Mouse (Mus musculus): ENCODE data around the gene Nsun7. TPM values are rescaled to one million over a fixed set of nuclear protein-coding genes. Genes with fewer than 3 reads are reported as not detected.

Nsun7 gene
- polyA plus RNA-seq, 1 experiment from 2014 or later: 1.1 TPM

DNA sequence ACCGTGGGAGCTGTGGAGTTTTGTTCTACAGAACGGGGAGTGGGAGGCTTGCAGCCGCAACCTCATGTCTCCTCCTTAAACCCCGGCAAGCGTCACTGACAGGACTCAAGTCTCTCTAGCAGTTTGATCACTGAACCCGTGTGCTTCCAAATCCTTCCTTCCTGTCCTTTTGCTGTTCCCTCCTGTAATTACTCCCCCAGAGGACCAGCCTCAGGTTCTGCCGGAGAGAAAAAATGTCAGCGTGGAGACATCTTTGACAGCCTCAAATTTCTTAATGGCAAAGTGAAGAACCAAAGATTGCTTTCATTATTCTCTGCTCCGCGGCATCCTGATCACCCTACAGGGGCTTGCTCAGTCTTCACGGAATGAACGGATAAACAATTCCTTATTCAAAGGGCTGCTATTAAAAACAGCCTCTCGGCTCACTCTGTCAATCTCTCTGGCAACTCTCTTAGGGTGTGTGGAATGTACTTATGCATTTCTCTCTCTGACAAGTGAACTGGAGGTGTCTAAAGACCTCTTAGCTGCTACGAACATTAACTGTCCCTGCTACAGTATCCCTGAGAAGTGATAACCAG lies 60.2 kb downstream of the Nsun7 start:
- 0 out of 2 replicates have a peak, but pooled peaks cover 9% of the 10 kb centered on the region for H3K4me1 ChIP-seq
- no peak for ATAC-seq (ENCODE audit: low FRiP score, low read depth)
- 66% methylated on average over 14 of the region's 14 CpGs for WGBS
- no peaks in the 10 kb centered on the region for H3K36me3 ChIP-seq
- no peak overlapping the region for H3K9ac ChIP-seq
- H3K9me3 ChIP-seq: no peaks in the 10 kb centered on the region
- H3K27ac ChIP-seq: no peak overlapping the region; the same call in 1 of the 2 replicates
- no peak overlapping the region for H3K4me3 ChIP-seq
- no peak overlapping the region for H3K4me2 ChIP-seq (replicated peaks)
- H3K27me3 ChIP-seq: no peaks in the 10 kb centered on the region

DNA sequence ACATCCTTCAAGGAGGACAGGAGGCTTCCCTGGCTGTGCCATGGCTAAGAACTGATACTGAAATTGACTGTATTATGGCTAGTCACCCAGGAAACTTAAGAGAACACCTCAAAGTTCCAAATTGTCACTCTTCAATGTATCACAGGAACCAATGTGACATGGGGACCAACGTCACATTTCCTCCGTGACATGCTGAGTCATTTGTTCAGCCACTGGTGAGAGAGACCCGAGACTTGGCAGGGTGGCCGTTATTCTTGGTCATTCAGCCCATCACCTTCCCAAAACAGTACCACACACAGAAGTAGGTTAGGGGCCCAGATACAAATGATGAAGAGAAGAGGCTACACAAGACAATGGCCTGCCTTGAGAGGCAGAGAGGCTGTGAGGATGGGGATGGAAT lies 63.4 kb downstream of the Nsun7 start:
- H3K9me3 ChIP-seq: no peaks in the 10 kb centered on the region; the same call in 1 of the 2 replicates
- H3K27ac ChIP-seq: no peak overlapping the region
- H3K9ac ChIP-seq: no peak overlapping the region
- 88% methylated on average over 4 of the region's 4 CpGs for WGBS
- no peak overlapping the region for H3K4me3 ChIP-seq
- no peak overlapping the region for H3K4me2 ChIP-seq (replicated peaks)
- H3K4me1 ChIP-seq: 0 out of 2 replicates have a peak, but pooled peaks cover 9% of the 10 kb centered on the region
- peaks cover 13% of the 10 kb centered on the region; the same call in 1 of the 2 replicates for H3K36me3 ChIP-seq
- no peaks in the 10 kb centered on the region for H3K27me3 ChIP-seq
- ATAC-seq (ENCODE audit: low FRiP score, low read depth): no peak

DNA sequence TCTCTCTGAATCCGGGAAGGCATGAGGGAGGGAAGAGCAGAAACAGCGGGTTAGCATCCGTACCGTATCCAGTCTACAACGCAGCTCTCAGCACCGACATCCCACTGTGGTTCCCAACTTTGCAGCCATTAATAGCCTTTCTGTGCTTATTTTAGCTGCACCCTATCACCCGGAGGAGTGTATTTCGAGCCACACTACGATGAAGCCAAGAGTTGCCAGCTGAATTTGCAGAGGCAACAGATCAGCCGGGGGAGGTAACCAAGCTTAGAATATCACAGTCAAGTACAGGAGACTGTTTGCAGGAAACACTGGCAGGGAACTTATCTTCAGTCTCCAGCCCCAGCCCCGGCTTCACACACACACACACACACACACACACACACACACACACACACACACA lies 63.9 kb downstream of the Nsun7 start:
- no peak for ATAC-seq (ENCODE audit: low FRiP score, low read depth)
- H3K36me3 ChIP-seq: peaks cover 13% of the 10 kb centered on the region; the same call in 1 of the 2 replicates
- no peaks in the 10 kb centered on the region; the same call in 1 of the 2 replicates for H3K9me3 ChIP-seq
- no peak overlapping the region for H3K9ac ChIP-seq
- H3K4me2 ChIP-seq (replicated peaks): no peak overlapping the region
- 0 out of 2 replicates have a peak, but pooled peaks cover 9% of the 10 kb centered on the region for H3K4me1 ChIP-seq
- no peak overlapping the region for H3K4me3 ChIP-seq
- WGBS: 86% methylated on average over 11 of the region's 11 CpGs
- no peaks in the 10 kb centered on the region for H3K27me3 ChIP-seq
- H3K27ac ChIP-seq: no peak overlapping the region

DNA sequence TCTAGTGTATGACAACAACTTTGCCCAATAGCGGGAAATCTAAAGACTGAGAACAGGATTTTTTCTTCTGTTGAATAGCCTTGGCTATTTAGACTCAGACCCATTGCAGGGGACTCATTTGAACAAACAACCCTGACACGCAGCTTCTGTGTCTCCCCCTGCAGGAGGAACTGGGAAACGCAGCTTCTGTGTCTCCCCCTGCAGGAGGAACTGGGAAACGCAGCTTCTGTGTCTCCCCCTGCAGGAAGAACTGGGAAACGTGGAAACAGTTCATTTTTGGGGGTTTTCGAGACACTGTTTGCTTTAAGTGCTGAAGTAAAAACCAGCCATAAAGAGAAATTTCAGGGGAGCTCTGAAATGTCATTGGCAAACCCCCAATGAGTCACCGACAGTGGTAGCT lies 66.7 kb downstream of the Nsun7 start:
- no peaks in the 10 kb centered on the region for H3K27me3 ChIP-seq
- no peak for ATAC-seq (ENCODE audit: low FRiP score, low read depth)
- no peak overlapping the region for H3K4me3 ChIP-seq
- no peak overlapping the region for H3K4me2 ChIP-seq (replicated peaks)
- H3K9ac ChIP-seq: no peak overlapping the region
- no peaks in the 10 kb centered on the region; the same call in 1 of the 2 replicates for H3K9me3 ChIP-seq
- H3K36me3 ChIP-seq: peaks cover 13% of the 10 kb centered on the region; the same call in 1 of the 2 replicates
- H3K4me1 ChIP-seq: no peaks in the 10 kb centered on the region
- H3K27ac ChIP-seq: no peak overlapping the region
- 75% methylated on average over 7 of the region's 7 CpGs for WGBS

DNA sequence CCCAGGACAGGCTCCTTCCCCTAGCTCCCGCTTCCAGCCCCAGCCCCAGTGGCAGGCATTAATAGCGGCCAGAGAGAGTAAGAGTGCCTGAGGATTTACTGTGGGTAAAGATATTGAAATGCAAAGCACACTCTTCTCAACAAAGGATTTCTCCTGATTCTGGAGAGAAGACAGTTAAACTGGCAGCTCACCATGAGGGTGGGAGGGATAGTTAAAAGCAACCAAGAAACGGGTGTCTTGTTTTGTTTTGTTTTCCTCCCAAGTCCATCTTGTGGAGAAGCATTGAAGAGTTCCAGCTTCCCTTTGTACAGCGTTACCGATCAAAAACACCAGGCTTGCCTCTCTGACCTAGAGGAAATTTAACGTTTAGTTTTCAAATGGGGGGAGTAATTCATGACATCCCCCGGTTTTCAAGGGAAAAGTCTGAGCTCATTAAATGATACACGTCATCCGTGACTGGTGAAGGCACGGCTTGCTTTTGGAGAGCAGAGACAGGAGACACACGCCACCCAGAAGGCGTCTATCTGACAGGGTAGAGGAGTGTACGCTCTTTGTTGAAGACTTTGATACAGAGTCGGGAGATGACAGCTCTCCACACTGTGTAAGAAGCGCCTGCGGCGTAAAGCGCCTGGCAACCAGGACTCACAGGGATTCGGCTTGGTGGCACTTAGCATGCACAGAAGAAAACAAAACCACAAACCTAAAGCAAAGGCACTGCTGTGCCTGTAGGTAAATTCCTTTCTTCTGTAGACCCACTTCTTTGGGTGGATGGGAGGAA lies 68.4 kb downstream of the Nsun7 start:
- WGBS: 76% methylated on average over 19 of the region's 19 CpGs
- ATAC-seq (ENCODE audit: low FRiP score, low read depth): no peak
- Histone ChIP-seq H3K36me3 (peaks cover 13% of the 10 kb centered on the region; the same call in 1 of the 2 replicates), H3K9ac (no peak overlapping the region), H3K4me3 (no peak overlapping the region), H3K4me2 (replicated peaks) (no peak overlapping the region), H3K9me3 (no peaks in the 10 kb centered on the region; the same call in 1 of the 2 replicates), H3K4me1 (no peaks in the 10 kb centered on the region), H3K27ac (no peak overlapping the region), H3K27me3 (no peaks in the 10 kb centered on the region)

DNA sequence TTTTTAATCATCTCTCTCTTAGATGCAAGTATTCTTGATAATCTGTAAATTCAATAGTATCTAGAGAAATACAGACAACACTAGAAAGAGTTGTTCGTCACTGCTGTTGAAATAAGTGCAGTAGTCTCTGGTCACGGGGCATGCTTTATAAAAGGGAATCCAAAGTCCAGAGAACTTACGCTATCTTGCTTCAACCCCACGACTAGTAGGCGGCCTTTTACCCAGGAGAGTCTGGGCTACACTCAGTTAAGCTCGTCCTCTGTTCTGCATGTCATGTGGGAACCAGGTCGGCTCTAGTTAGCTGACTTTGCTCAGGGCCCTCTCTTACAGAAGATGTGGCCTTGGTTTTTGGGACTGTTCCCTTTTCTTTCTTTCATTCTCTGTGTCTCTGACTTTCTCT lies 69.1 kb downstream of the Nsun7 start:
- Histone ChIP-seq H3K4me2 (replicated peaks) (no peak overlapping the region), H3K4me3 (no peak overlapping the region), H3K27me3 (no peaks in the 10 kb centered on the region), H3K27ac (no peak overlapping the region), H3K9me3 (no peaks in the 10 kb centered on the region; the same call in 1 of the 2 replicates), H3K9ac (no peak overlapping the region), H3K36me3 (peaks cover 13% of the 10 kb centered on the region; the same call in 1 of the 2 replicates), H3K4me1 (no peaks in the 10 kb centered on the region)
- ATAC-seq (ENCODE audit: low FRiP score, low read depth): no peak
- WGBS: 92% methylated on average over 7 of the region's 7 CpGs

DNA sequence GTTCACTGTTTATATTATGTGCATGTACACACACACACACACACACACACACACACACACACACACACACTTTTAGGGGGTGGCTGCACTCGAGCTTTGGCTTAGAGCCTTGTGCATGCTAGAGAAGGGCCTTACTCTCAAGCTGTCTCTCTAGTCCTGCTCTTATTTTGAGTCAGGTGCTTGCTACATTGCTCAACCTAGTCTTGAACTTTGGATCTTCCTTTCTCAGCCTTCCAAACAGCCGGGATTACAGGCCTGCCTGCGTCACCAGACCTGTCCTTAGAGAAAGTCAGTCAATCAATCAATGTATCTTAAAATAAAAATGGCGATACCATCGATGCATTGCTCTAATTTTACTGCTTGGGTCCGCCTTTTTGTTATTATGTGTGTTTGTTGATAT lies 71.1 kb downstream of the Nsun7 start:
- WGBS: 92% methylated on average over 6 of the region's 6 CpGs
- peaks cover 10% of the 10 kb centered on the region; the same call in 1 of the 2 replicates for H3K36me3 ChIP-seq

DNA sequence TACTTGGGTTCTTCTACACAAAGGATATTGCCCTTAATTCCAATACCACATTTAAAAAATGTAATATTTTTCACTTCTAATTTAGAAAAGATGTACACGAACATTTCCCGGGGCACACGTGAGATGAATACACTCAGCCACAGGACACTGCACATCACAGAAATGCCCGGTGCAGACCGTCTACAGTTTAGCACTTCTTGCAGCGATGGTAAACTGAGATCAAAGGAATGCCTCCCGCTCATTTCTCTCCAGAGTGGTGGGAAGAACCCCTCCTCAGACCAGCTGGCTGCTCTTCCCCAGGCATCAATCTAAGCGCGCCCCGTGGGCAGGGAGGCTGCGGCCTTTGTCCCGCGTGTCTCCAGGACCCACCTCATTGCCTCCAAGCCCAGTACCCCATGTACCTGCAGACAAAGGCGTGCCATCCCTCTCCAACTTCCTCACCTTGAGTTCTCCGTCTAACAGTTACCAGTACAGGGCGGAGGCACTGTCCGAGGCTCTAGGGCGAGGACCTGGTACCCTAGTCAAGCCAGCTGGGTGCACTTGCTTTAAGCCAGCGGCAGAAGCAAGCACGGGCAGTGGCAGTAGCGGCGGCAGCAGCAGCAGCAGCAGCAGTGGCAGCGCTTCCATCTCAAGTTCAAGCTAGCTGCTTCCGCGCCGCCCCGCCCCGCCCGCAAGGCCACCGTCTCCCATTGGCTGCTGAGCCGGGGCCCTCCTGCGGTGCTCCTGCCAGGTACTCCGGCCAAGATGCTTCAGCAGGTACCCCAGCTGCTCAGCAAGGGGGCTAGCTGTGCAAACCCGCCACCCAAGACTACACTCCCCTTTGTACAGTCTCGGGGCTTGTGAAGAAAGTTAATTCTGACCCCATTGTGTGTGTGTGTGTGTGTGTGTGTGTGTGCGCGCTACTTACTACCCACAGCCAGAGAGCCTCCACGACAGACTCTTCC lies 77.6 kb downstream of the Nsun7 start:
- Histone ChIP-seq H3K4me3 (peak overlapping the region; percentile 48), H3K4me2 (replicated peaks) (peak overlapping the region; percentile 89), H3K36me3 (no peaks in the 10 kb centered on the region), H3K27ac (no peak overlapping the region), H3K27me3 (peaks cover 9% of the 10 kb centered on the region; the same call in 1 of the 2 replicates), H3K9ac (peak overlapping the region; percentile 66), H3K9me3 (no peaks in the 10 kb centered on the region), H3K4me1 (peaks cover 14% of the 10 kb centered on the region)
- WGBS: 3% methylated on average over 38 of the region's 38 CpGs
- peak; percentile 83; the same call in 1 of the 2 replicates for ATAC-seq (ENCODE audit: low FRiP score, low read depth)

More for the DNA sequence above, 71.1 kb downstream of the Nsun7 start:
- H3K4me2 ChIP-seq (replicated peaks): no peak overlapping the region
- no peak overlapping the region for H3K27ac ChIP-seq
- H3K27me3 ChIP-seq: no peaks in the 10 kb centered on the region
- no peak overlapping the region for H3K9ac ChIP-seq
- no peaks in the 10 kb centered on the region; the same call in 1 of the 2 replicates for H3K9me3 ChIP-seq
- no peak for ATAC-seq (ENCODE audit: low FRiP score, low read depth)
- no peaks in the 10 kb centered on the region for H3K4me1 ChIP-seq
- no peak overlapping the region for H3K4me3 ChIP-seq

DNA sequence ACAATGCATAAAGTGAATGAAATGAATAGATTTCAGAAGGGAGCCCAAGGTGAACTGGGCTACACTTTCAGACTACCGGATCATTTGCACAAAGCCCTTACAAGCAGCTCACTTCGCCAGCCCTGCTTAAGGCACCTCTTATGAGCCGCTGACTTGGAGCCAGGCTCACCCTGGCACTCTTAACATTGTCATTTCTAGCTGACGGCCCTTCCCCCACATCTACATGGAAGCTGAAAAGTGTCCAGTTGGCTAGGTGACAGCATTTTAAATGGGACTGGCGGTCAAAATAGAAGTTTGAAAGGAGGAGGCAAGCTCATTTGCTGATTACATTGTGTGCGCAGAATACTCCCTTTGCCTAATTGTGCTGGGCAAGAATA lies 78.3 kb downstream of the Nsun7 start:
- H3K36me3 ChIP-seq: no peaks in the 10 kb centered on the region
- no peaks in the 10 kb centered on the region for H3K9me3 ChIP-seq
- peak; percentile 33; the same call in 1 of the 2 replicates for ATAC-seq (ENCODE audit: low FRiP score, low read depth)
- no peak overlapping the region for H3K9ac ChIP-seq
- peaks cover 9% of the 10 kb centered on the region; the same call in 1 of the 2 replicates for H3K27me3 ChIP-seq
- peak overlapping the region; percentile 89 for H3K4me2 ChIP-seq (replicated peaks)
- 39% methylated on average over 6 of the region's 6 CpGs for WGBS
- peak overlapping the region; percentile 48 for H3K4me3 ChIP-seq
- peaks cover 14% of the 10 kb centered on the region for H3K4me1 ChIP-seq
- H3K27ac ChIP-seq: no peak overlapping the region

DNA sequence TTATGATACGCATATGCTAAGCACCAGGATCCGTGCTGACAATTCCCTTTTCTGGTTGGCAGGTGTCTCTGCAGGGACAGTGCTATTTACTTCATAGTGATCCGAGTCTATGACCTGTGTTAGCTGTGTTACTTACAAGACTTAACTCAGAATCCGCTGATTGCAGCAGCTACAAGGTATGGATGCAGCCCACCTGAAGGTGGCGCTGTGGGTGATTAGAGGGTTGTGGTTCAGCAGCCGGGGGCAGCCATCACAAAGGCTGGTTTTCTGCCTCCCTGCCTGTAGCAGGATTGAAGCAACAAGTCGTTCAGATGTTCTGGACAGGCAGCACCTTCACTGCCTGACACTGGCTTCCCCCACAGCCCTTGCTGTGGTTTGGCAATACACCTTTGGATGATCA lies 78.9 kb downstream of the Nsun7 start:
- Histone ChIP-seq H3K4me1 (peaks cover 14% of the 10 kb centered on the region), H3K9me3 (no peaks in the 10 kb centered on the region), H3K36me3 (no peaks in the 10 kb centered on the region), H3K27ac (no peak overlapping the region), H3K4me2 (replicated peaks) (no peak overlapping the region), H3K27me3 (peaks cover 9% of the 10 kb centered on the region; the same call in 1 of the 2 replicates), H3K9ac (no peak overlapping the region), H3K4me3 (no peak overlapping the region)
- no peak for ATAC-seq (ENCODE audit: low FRiP score, low read depth)
- WGBS: 40% methylated on average over 7 of the region's 7 CpGs

DNA sequence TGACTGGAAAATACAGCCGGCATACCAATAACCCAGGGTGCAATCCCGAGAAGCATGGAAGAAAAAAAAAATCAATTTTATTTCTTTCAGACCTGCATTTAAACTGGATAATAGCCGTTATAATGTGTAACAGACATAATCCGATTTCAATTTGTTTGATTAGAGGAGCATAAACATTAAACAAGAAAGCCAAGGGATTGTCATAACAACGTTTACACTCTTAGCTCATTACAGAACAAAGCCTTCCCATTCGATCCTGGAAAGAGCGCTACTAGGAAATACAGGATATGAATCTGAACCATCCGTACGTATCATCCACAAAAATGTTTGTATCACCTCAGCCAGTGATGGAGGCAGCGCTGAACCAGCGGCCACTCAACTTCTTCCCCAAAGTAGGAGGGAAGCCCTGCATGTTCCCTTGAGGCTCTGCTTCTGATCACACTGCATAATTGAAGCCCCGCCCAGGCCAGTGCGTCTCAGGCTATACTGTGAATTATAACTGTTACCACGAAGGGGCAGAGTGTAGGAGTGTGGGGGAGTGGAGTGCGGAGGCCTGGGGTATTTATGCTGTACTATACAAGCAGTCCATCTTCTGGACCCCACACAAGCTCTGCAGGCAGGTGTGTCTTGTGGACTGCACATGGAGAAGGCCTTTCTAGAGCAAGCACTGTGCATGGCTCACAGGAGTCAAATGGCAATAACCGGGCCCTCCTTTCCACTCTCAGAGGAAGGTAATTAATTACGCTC lies 80.8 kb downstream of the Nsun7 start:
- H3K27ac ChIP-seq: no peak overlapping the region
- H3K9ac ChIP-seq: no peak overlapping the region
- peaks cover 20% of the 10 kb centered on the region for H3K4me1 ChIP-seq
- H3K4me2 ChIP-seq (replicated peaks): no peak overlapping the region
- peaks cover 9% of the 10 kb centered on the region; the same call in 1 of the 2 replicates for H3K27me3 ChIP-seq
- WGBS: 67% methylated on average over 17 of the region's 17 CpGs
- H3K9me3 ChIP-seq: no peaks in the 10 kb centered on the region
- ATAC-seq (ENCODE audit: low FRiP score, low read depth): no peak
- no peaks in the 10 kb centered on the region for H3K36me3 ChIP-seq
- H3K4me3 ChIP-seq: no peak overlapping the region

Data from limb, embryonic 13.5 days (tissue).